Mouse (Mus musculus) C3H10T1/2 (cell line): ENCODE data around the gene Adcy6. TPM values are rescaled to one million over a fixed set of nuclear protein-coding genes. Genes with fewer than 3 reads are reported as not detected.

ENCODE experiments used
- polyA plus RNA-seq, 2 experiments: library from polyadenylated mRNA; unstranded; fragments of >200 nt; fragmentation: generic; extraction: Trizol; gene quantifications; one replicate each; pipeline ENCODE4 v1.2.1; 2012; ENCODE audit warnings: missing spikeins in 2 of 2

The Adcy6 gene
- polyA plus RNA-seq, result 10 to 100 TPM in 1 of 2 experiments, 1 to 10 TPM in 1; 7.2 to 50.2 TPM

GRCm38 (mm10) chr15:98609331-98610130 is at the start of gene Adcy6:
TSS of gene Adcy6 (minus strand) at chr15:98610076.

GRCm38 (mm10) chr15:98630540-98630939 is 20.7 kb upstream of the Adcy6 start, which contains the start of gene Cacnb3:
TSS of gene Cacnb3 (plus strand) at chr15:98630840.

GRCm38 (mm10) chr15:98570873-98571538 is 38.9 kb downstream of the Adcy6 start, which contains the start of the genes Ccnt1 and 4930415O20Rik:
TSS of gene Ccnt1 (minus strand) at chr15:98570923.
TSS of gene 4930415O20Rik (plus strand) at chr15:98571004.

Other genes starting within 250 kb of the Adcy6 start
- not detected for gene Olfr283, start 229.1 kb downstream of the Adcy6 start, polyA plus RNA-seq
- gene Olfr282, start 178.9 kb downstream of the Adcy6 start, polyA plus RNA-seq, result not detected
- gene Olfr281, start 157.5 kb downstream of the Adcy6 start, polyA plus RNA-seq, result not detected
- not detected for gene OR5BS1P, start 140.2 kb downstream of the Adcy6 start, polyA plus RNA-seq
- not detected for gene Lalba, start 127.4 kb downstream of the Adcy6 start, polyA plus RNA-seq
- not detected for gene Olfr279, start 117.7 kb downstream of the Adcy6 start, polyA plus RNA-seq
- gene Kansl2, start 75.8 kb downstream of the Adcy6 start, polyA plus RNA-seq, result 10 to 100 TPM; 32.2 to 58.9 TPM
- 10 to 100 TPM in 1 of 2 experiments, 1 to 10 TPM in 1; 2.5 to 12.9 TPM for gene Ccnt1, start 39.2 kb downstream of the Adcy6 start, polyA plus RNA-seq
- under 1 TPM in 1 of 2 experiments, not detected in 1; 0.20 TPM for gene 4930415O20Rik, start 39.1 kb downstream of the Adcy6 start, polyA plus RNA-seq
- gene Cacnb3, start 20.8 kb upstream of the Adcy6 start, polyA plus RNA-seq, result 100 to 1,000 TPM in 1 of 2 experiments, 10 to 100 TPM in 1; 85.9 to 108 TPM
- 10 to 100 TPM; 22.9 to 83.0 TPM for gene Ddx23, start 52.8 kb upstream of the Adcy6 start, polyA plus RNA-seq
- gene Rnd1, start 67.4 kb upstream of the Adcy6 start, polyA plus RNA-seq, result 10 to 100 TPM in 1 of 2 experiments, 1 to 10 TPM in 1; 9.0 to 10.5 TPM
- gene Ccdc65, start 98.1 kb upstream of the Adcy6 start, polyA plus RNA-seq, result 1 to 10 TPM in 1 of 2 experiments, under 1 TPM in 1; 0.59 to 4.3 TPM
- gene Fkbp11, start 118.1 kb upstream of the Adcy6 start, polyA plus RNA-seq, result 100 to 1,000 TPM; 121 to 127 TPM
- 100 to 1,000 TPM in 1 of 2 experiments, 10 to 100 TPM in 1; 39.1 to 104 TPM for gene Arf3, start 153.1 kb upstream of the Adcy6 start, polyA plus RNA-seq
- gene Wnt10b, start 168.1 kb upstream of the Adcy6 start, polyA plus RNA-seq, result 1 to 10 TPM in 1 of 2 experiments, under 1 TPM in 1; 0.04 to 1.3 TPM
- gene Wnt1, start 179.8 kb upstream of the Adcy6 start, polyA plus RNA-seq, result under 1 TPM; 0.01 to 0.04 TPM
- gene Ddn, start 199.4 kb upstream of the Adcy6 start, polyA plus RNA-seq, result under 1 TPM; 0.01 to 0.15 TPM
- 100 to 1,000 TPM in 1 of 2 experiments, 10 to 100 TPM in 1; 90.5 to 115 TPM for gene Prkag1, start 221.4 kb upstream of the Adcy6 start, polyA plus RNA-seq